Mouse (Mus musculus) stomach, embryonic 15.5 days (tissue): ENCODE data around the gene Lgmn. TPM values are rescaled to one million over a fixed set of nuclear protein-coding genes. Genes with fewer than 3 reads are reported as not detected.

Experiments used
- ATAC-seq: fragments of 200-750 bp; cut with Nextera tagmentation; 2 replicates; pipeline ENCODE4 v1.8.0; 2017; ENCODE audit warnings: low read depth, moderate number of reproducible peaks, moderate TSS enrichment; ENCODE audit not compliant: insufficient read depth, low FRiP score
- H3K27ac ChIP-seq: fragments of 300-500 bp; sonication (generic); 2 replicates; pipeline ENCODE4 v1.5.1; 2015; ENCODE audit warnings: mild to moderate bottlenecking, inconsistent platforms
- H3K27me3 ChIP-seq: fragments of 300-500 bp; sonication (generic); replicated peaks from 2 replicates; pipeline ENCODE4 v1.6.1; 2015; ENCODE audit warnings: inconsistent platforms
- H3K36me3 ChIP-seq: fragments of 300-500 bp; sonication (generic); 2 replicates; pipeline ENCODE4 v1.6.1; 2015; ENCODE audit warnings: inconsistent platforms
- H3K4me1 ChIP-seq: fragments of 300-500 bp; sonication (generic); 2 replicates; pipeline ENCODE4 v1.6.1; 2015; ENCODE audit warnings: inconsistent platforms
- H3K4me2 ChIP-seq: fragments of 300-500 bp; sonication (generic); 2 replicates; pipeline ENCODE4 v1.6.1; 2015; ENCODE audit warnings: mild to moderate bottlenecking, inconsistent platforms
- H3K4me3 ChIP-seq: fragments of 300-500 bp; sonication (generic); replicated peaks from 2 replicates; pipeline ENCODE4 v1.5.1; 2015; ENCODE audit warnings: inconsistent platforms
- H3K9ac ChIP-seq: fragments of 300-500 bp; sonication (generic); 2 replicates; pipeline ENCODE4 v1.6.1; 2015; ENCODE audit warnings: inconsistent platforms
- H3K9me3 ChIP-seq: fragments of 300-500 bp; sonication (generic); 2 replicates; pipeline ENCODE4 v1.6.1; 2016; ENCODE audit warnings: inconsistent platforms
- WGBS: fragments of 180-500 bp; shearing (Covaris S2); methylation state at CpG from one replicate; pipeline ENCODE4 v1.1.7; 2015; 5-methylcytosine and 5-hydroxymethylcytosine counted together
- polyA plus RNA-seq: library from polyadenylated mRNA; unstranded; fragments of >200 nt; fragmentation: Nextera tagmentation; extraction: Ambion mirVana; gene quantifications from 2 replicates; pipeline ENCODE4 v1.2.1, GENCODE M21; 2015

Lgmn gene
- polyA plus RNA-seq, 1 experiment from 2014 or later = 78.1 TPM

DNA sequence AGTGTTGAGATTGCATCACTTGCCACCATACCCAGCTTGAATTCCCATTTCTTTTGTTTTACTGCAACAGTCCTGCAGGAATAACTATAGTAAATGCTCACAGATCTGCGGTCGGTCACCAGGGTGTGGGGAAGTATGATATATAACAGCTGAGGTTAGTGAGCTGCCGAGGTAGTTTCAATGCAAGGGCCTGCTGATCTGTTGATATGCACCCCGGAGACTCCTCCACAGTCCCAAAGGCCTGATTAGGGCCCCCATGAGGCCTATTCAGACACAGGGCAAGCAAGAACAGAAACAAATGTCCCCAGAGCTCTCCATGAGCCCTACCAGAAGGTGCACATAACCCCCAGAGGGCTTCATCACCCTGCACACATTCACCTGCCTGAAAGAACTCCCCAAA lies 9.4 kb downstream of the Lgmn start:
- H3K27me3 ChIP-seq = no peaks in the 10 kb centered on the region

DNA sequence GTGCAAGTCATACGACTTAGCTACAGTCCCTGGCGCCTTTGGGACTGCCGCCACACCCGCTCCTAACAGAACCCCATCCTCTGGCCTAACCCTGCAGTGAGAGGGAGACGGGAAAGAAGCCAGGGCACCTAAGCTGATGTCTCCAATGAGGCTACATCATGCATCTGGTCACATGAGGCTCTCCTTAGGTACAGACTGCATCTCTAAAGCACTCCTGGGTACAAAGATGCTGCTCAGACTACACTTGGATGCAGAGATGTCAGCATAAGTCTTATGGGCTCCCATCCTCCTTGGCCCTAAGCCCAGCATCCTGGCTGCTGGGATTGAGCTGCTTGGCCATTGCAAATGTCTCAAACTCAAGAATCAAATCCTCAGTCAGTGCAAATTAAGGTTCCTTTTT lies 10.0 kb downstream of the Lgmn start:
- H3K27me3 ChIP-seq = no peaks in the 10 kb centered on the region
- no peaks in the 10 kb centered on the region for H3K4me1 ChIP-seq
- H3K36me3 ChIP-seq = no peaks in the 10 kb centered on the region
- no peak overlapping the region for H3K4me3 ChIP-seq
- no peak for ATAC-seq
- no peak overlapping the region for H3K4me2 ChIP-seq
- no peaks in the 10 kb centered on the region for H3K9me3 ChIP-seq
- H3K27ac ChIP-seq = no peak overlapping the region
- H3K9ac ChIP-seq = no peak overlapping the region
- 95% methylated on average over 5 of the region's 5 CpGs for WGBS

More for the DNA sequence above, 9.4 kb downstream of the Lgmn start:
- H3K9ac ChIP-seq = no peak overlapping the region
- no peak overlapping the region for H3K4me3 ChIP-seq
- H3K4me1 ChIP-seq = no peaks in the 10 kb centered on the region
- no peaks in the 10 kb centered on the region for H3K36me3 ChIP-seq
- H3K27ac ChIP-seq = no peak overlapping the region
- ATAC-seq = no peak
- no peaks in the 10 kb centered on the region for H3K9me3 ChIP-seq
- H3K4me2 ChIP-seq = no peak overlapping the region
- 70% methylated on average over 4 of the region's 4 CpGs for WGBS

DNA sequence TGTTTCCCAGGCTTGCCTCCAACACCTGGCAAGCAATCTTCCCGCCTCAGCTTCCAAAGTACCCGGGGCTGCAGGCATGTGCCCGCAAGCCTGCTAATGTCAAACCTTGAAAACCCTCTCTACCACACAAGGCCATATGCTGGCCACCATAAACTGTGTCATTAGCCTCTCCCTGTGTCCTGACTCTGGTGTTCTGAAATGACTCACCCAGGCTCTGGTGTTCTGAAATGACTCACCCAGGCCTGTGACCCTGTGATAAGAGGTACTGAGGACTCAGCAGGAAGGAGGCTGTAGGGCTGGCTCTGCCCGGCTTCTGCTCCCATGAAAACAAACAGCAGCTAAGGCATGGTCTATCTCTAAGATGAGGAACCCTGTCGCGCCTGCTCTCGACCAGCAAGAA lies 13.3 kb downstream of the Lgmn start:
- Histone ChIP-seq H3K9ac (no peak overlapping the region), H3K4me3 (no peak overlapping the region), H3K9me3 (no peaks in the 10 kb centered on the region), H3K4me2 (no peak overlapping the region), H3K27me3 (no peaks in the 10 kb centered on the region), H3K4me1 (no peaks in the 10 kb centered on the region), H3K27ac (no peak overlapping the region), H3K36me3 (no peaks in the 10 kb centered on the region)
- peak; percentile 84; the same call in 1 of the 2 replicates for ATAC-seq
- WGBS = 77% methylated on average over 7 of the region's 7 CpGs

DNA sequence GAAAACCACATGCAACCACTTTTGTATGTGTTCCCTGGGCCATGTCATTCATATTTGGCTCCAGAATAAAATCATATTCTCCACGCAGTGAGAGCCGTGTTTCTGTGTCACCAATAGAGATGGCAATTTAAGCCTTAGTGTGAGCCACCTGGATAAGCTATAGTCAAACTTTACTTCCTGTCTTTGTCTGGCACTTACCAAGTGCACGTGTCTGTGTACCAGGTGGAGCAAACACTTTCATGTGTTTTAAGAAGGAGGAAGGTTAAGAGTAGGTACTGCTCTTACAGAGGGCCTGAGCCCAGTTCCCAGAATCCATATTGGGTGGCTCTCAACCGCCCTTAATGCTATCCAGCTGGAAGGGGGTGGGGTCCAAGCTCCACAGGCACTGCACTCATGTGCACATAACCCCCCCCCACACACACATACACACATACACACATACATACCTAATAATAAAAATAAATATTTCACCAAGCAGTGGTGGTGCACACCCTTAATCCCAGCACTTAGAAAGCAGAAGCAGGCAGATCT lies 14.5 kb downstream of the Lgmn start:
- WGBS = 78% methylated on average over 4 of the region's 4 CpGs
- H3K4me3 ChIP-seq = no peak overlapping the region
- H3K36me3 ChIP-seq = no peaks in the 10 kb centered on the region
- ATAC-seq = no peak
- no peaks in the 10 kb centered on the region for H3K27me3 ChIP-seq
- H3K27ac ChIP-seq = no peak overlapping the region
- no peak overlapping the region for H3K4me2 ChIP-seq
- H3K9ac ChIP-seq = no peak overlapping the region
- H3K4me1 ChIP-seq = no peaks in the 10 kb centered on the region
- no peaks in the 10 kb centered on the region for H3K9me3 ChIP-seq

- 40% methylated on average over 2 of the region's 2 CpGs for WGBS
- Histone ChIP-seq H3K9ac (no peak overlapping the region), H3K36me3 (no peaks in the 10 kb centered on the region), H3K4me2 (no peak overlapping the region), H3K27ac (no peak overlapping the region), H3K4me1 (no peaks in the 10 kb centered on the region), H3K9me3 (no peaks in the 10 kb centered on the region), H3K4me3 (no peak overlapping the region), H3K27me3 (no peaks in the 10 kb centered on the region)
- no peak for ATAC-seq
Observed at GRCm38 (mm10) chr12:102424456-102424855, 15.2 kb downstream of the Lgmn start.

DNA sequence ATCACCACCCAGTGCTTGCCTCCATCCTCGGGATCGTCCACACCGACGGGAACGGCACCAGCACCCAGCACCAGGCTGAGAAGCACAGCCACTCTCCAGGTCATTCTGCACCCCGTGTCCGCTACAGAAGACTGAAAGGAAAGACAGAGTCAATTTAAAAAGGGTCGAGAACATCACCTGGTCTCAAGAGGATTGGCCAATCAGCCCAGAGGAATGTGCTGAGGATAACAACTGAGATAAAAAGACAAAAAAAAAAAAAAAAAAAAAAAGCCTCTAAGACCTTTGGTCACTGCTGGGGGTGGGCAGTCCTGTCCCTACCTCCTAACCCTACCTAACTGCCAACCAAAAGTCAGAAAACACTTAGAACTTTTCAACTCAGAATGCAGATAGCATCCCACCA lies 16.0 kb downstream of the Lgmn start:
- Histone ChIP-seq H3K27ac (no peak overlapping the region), H3K4me1 (no peaks in the 10 kb centered on the region), H3K36me3 (no peaks in the 10 kb centered on the region), H3K4me3 (no peak overlapping the region), H3K4me2 (no peak overlapping the region), H3K27me3 (no peaks in the 10 kb centered on the region), H3K9ac (no peak overlapping the region), H3K9me3 (no peaks in the 10 kb centered on the region)
- ATAC-seq = no peak
- WGBS = 93% methylated on average over 8 of the region's 8 CpGs

DNA sequence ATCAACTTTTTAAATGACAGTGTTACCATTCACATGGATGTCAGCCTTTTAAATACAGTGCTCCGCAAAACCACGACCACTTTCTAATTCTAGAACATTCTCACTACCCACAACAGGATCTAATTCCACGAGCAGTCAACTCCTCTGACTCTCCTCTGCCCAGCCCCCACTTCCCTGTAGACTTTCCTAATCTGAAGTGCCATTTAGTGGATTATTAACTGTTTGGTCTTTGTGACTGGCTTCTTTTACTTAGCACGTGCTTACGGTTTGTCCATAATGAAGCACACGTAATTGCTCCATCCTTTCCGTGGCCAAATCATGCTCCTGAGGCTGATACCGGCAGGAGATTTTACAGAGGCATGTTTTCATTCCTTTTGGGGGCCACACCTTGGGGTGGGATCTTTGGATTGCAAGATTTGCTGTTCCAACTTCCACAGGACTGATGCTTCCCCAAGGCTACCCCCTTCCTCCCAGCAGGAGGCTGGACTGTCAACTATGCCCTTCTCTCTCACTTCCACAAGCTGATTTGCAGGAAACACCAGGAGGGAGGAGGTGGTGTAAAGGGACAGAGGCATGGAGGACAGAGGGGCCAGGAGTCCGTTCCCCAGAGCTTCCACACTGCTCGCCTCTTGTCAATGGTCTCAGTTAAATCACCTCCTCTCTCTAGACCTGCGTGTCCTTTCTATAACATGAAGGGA lies 16.8 kb downstream of the Lgmn start:
- Histone ChIP-seq H3K36me3 (no peaks in the 10 kb centered on the region), H3K9ac (no peak overlapping the region), H3K9me3 (no peaks in the 10 kb centered on the region), H3K4me2 (no peak overlapping the region), H3K4me3 (no peak overlapping the region), H3K27me3 (no peaks in the 10 kb centered on the region), H3K4me1 (no peaks in the 10 kb centered on the region), H3K27ac (no peak overlapping the region)
- no peak for ATAC-seq
- 88% methylated on average over 11 of the region's 11 CpGs for WGBS

- Histone ChIP-seq H3K4me2 (no peak overlapping the region), H3K27me3 (no peaks in the 10 kb centered on the region), H3K4me3 (no peak overlapping the region), H3K4me1 (no peaks in the 10 kb centered on the region; the same call in 1 of the 2 replicates), H3K9ac (no peak overlapping the region), H3K9me3 (no peaks in the 10 kb centered on the region), H3K36me3 (no peaks in the 10 kb centered on the region), H3K27ac (no peak overlapping the region)
- peak; percentile 47; the same call in 1 of the 2 replicates for ATAC-seq
- WGBS = 58% methylated on average over 6 of the region's 6 CpGs
Observed at GRCm38 (mm10) chr12:102422065-102422464, 17.5 kb downstream of the Lgmn start.

DNA sequence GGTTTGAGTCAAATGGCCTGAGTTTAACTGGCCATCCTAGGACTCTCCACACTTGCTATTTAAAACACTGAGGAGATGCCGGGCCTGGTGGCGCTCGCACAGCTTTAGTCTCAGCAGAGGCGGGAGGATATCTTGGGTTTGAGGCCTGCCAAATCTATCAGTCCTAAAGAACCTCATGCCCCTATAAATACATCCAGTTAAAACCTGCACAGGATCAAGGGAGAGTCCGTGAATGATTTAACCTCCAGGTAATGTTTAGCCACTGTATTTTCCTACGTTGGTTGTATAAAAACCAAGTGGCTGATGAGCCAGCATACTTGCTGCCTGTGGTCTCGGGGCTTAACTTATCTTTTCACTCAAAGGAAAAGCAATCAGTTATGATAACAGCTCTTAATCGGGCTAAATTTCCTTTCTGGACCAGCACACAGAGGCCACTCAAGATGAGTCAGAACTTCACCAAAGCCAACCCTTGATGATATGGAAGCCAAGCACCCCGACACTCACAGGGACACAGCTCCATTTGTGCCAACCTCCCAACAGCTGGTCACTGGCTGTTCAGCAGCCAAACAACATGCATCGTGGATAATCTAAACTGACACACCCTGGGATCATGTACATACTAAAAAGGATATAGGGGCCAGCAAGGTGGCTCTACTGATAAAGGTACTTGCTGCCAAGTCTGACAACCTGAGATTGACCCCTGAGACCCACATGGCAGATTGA lies 19.3 kb downstream of the Lgmn start:
- H3K4me3 ChIP-seq = no peak overlapping the region
- no peak overlapping the region for H3K9ac ChIP-seq
- 0 out of 2 replicates have a peak, but pooled peaks have one; percentile 7 for ATAC-seq
- H3K9me3 ChIP-seq = no peaks in the 10 kb centered on the region
- no peaks in the 10 kb centered on the region for H3K27me3 ChIP-seq
- H3K4me1 ChIP-seq = peaks cover 5% of the 10 kb centered on the region
- H3K4me2 ChIP-seq = no peak overlapping the region
- no peaks in the 10 kb centered on the region for H3K36me3 ChIP-seq
- H3K27ac ChIP-seq = no peak overlapping the region
- WGBS = 71% methylated on average over 10 of the region's 10 CpGs

DNA sequence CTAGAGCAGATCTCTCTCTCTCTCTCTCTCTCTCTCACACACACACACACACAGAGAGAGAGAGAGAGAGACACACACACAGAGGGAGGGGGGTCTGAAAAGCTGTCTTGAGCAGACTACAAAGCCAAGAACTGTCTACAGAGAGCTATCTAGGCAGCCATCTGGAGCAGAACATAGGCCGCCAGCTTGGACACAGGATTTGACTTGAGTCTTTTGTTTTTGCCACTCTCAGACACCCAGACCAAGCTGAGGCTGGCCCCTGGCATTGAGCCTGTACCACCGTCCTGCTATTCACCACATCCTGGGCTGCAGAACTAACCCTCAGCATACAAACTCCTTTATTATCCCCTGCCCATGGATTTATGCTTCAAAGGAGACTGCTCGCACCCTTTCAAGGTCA lies 20.1 kb downstream of the Lgmn start:
- no peaks in the 10 kb centered on the region for H3K9me3 ChIP-seq
- no peaks in the 10 kb centered on the region for H3K27me3 ChIP-seq
- H3K4me3 ChIP-seq = no peak overlapping the region
- H3K36me3 ChIP-seq = no peaks in the 10 kb centered on the region
- ATAC-seq = no peak
- WGBS = 65% methylated on average over 3 of the region's 3 CpGs
- no peak overlapping the region for H3K4me2 ChIP-seq
- H3K4me1 ChIP-seq = peaks cover 5% of the 10 kb centered on the region
- no peak overlapping the region for H3K27ac ChIP-seq
- no peak overlapping the region for H3K9ac ChIP-seq

DNA sequence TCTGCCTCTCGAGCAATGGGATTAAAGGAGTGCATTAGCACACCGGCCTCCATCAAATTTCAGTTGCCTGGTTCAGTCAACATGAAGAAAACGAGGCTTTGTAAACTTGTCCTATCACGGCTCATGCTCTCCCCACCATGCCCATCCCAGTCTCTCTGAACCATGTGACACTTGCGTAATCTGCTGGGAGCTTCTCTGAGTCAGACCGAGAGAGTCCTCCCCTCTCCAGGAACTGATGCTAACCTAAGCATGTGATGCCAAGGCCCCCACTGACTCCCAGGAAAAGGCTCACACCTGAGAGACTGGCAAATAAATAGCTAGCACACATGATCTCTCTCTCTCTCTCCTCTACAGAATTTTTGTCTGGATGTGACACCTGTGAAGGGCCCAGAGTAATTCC lies 21.9 kb downstream of the Lgmn start:
- H3K9me3 ChIP-seq = no peaks in the 10 kb centered on the region
- H3K4me1 ChIP-seq = peaks cover 5% of the 10 kb centered on the region
- no peak for ATAC-seq
- H3K4me2 ChIP-seq = no peak overlapping the region
- H3K4me3 ChIP-seq = no peak overlapping the region
- no peak overlapping the region for H3K9ac ChIP-seq
- H3K27ac ChIP-seq = no peak overlapping the region
- 84% methylated on average over 6 of the region's 6 CpGs for WGBS
- H3K27me3 ChIP-seq = no peaks in the 10 kb centered on the region
- no peaks in the 10 kb centered on the region for H3K36me3 ChIP-seq

GRCm38 (mm10) chr12:102416955-102417510 lies 22.6 kb downstream of the Lgmn start:
- Histone ChIP-seq H3K27ac (0 out of 2 replicates have a peak overlapping the region, but pooled peaks have one; percentile 3), H3K4me3 (no peak overlapping the region), H3K4me2 (no peak overlapping the region), H3K36me3 (no peaks in the 10 kb centered on the region), H3K9me3 (no peaks in the 10 kb centered on the region), H3K4me1 (peaks cover 5% of the 10 kb centered on the region), H3K9ac (no peak overlapping the region), H3K27me3 (no peaks in the 10 kb centered on the region)
- ATAC-seq = no peak
- WGBS = 74% methylated on average over 7 of the region's 7 CpGs
